Mouse (Mus musculus) embryonic facial prominence, embryonic 13.5 days (tissue): Measurements from ENCODE around the gene Itln1. TPM values are rescaled to one million over a fixed set of nuclear protein-coding genes. Genes with fewer than 3 reads are reported as not detected.

Experiments
- ATAC-seq: fragments of 200-750 bp; cut with Nextera tagmentation; 2 replicates; pipeline ENCODE4 v1.8.0; 2017; ENCODE audit warnings: low read depth; ENCODE audit not compliant: insufficient number of reproducible peaks, insufficient read depth, low FRiP score, low TSS enrichment
- H3K27ac ChIP-seq: fragments of 300-500 bp; sonication (generic); 2 replicates; pipeline ENCODE4 v1.5.1; 2015; ENCODE audit warnings: moderate library complexity, mild to moderate bottlenecking, inconsistent platforms
- H3K27me3 ChIP-seq: fragments of 300-500 bp; sonication (generic); 2 replicates; pipeline ENCODE4 v1.6.1; 2015; ENCODE audit warnings: mild to moderate bottlenecking, inconsistent platforms
- H3K36me3 ChIP-seq: fragments of 300-500 bp; sonication (generic); 2 replicates; pipeline ENCODE4 v1.6.1; 2015; ENCODE audit warnings: mild to moderate bottlenecking, inconsistent platforms
- H3K4me1 ChIP-seq: fragments of 300-500 bp; sonication (generic); 2 replicates; pipeline ENCODE4 v1.6.1; 2015; ENCODE audit warnings: inconsistent platforms
- H3K4me2 ChIP-seq: fragments of 300-500 bp; sonication (generic); 2 replicates; pipeline ENCODE4 v1.6.1; 2015; ENCODE audit warnings: moderate library complexity, mild to moderate bottlenecking, inconsistent platforms
- H3K4me3 ChIP-seq: fragments of 300-500 bp; sonication (generic); 2 replicates; pipeline ENCODE4 v1.5.1; 2015; ENCODE audit warnings: mild to moderate bottlenecking, inconsistent platforms
- H3K9ac ChIP-seq: fragments of 300-500 bp; sonication (generic); 2 replicates; pipeline ENCODE4 v1.6.1; 2015; ENCODE audit warnings: mild to moderate bottlenecking, inconsistent platforms
- H3K9me3 ChIP-seq: fragments of 300-500 bp; sonication (generic); 2 replicates; pipeline ENCODE4 v1.6.1; 2016; ENCODE audit warnings: inconsistent platforms
- WGBS: fragments of 180-500 bp; shearing (Covaris S2); methylation state at CpG from one replicate; pipeline ENCODE4 v1.1.7; 2015; ENCODE audit warnings: mixed read lengths; 5-methylcytosine and 5-hydroxymethylcytosine counted together
- polyA plus RNA-seq: library from polyadenylated mRNA; unstranded; fragments of >200 nt; fragmentation: Nextera tagmentation; extraction: Ambion mirVana; gene quantifications from 2 replicates; pipeline ENCODE4 v1.2.1, GENCODE M21; 2015

Gene Itln1
- polyA plus RNA-seq, 1 experiment from 2014 or later, result not detected

- no peak for ATAC-seq
- Histone ChIP-seq H3K27ac (no peak overlapping the region), H3K9me3 (no peaks in the 10 kb centered on the region), H3K4me2 (no peak overlapping the region), H3K36me3 (no peaks in the 10 kb centered on the region), H3K9ac (no peak overlapping the region), H3K27me3 (no peaks in the 10 kb centered on the region), H3K4me3 (no peak overlapping the region), H3K4me1 (no peaks in the 10 kb centered on the region)
- 73% methylated on average over 6 of the region's 6 CpGs for WGBS
These were observed 23.3 kb upstream of the Itln1 start for GRCm38 (mm10) chr1:171558407-171558806.

GRCm38 (mm10) chr1:171556366-171556765, 21.3 kb upstream of the Itln1 start:
- no peaks in the 10 kb centered on the region for H3K9me3 ChIP-seq
- WGBS, result 89% methylated on average over 2 of the region's 2 CpGs
- no peak overlapping the region for H3K4me3 ChIP-seq
- no peak overlapping the region for H3K9ac ChIP-seq
- H3K27me3 ChIP-seq, result no peaks in the 10 kb centered on the region
- H3K36me3 ChIP-seq, result no peaks in the 10 kb centered on the region
- no peaks in the 10 kb centered on the region for H3K4me1 ChIP-seq
- no peak overlapping the region for H3K27ac ChIP-seq
- no peak for ATAC-seq
- H3K4me2 ChIP-seq, result no peak overlapping the region

GRCm38 (mm10) chr1:171553359-171554341, 18.6 kb upstream of the Itln1 start:
- no peak overlapping the region for H3K9ac ChIP-seq
- no peak overlapping the region for H3K4me3 ChIP-seq
- H3K36me3 ChIP-seq, result no peaks in the 10 kb centered on the region
- no peak overlapping the region for H3K4me2 ChIP-seq
- no peaks in the 10 kb centered on the region for H3K27me3 ChIP-seq
- ATAC-seq, result no peak
- H3K27ac ChIP-seq, result no peak overlapping the region
- no peaks in the 10 kb centered on the region for H3K4me1 ChIP-seq
- 82% methylated on average over 11 of the region's 11 CpGs for WGBS
- 0 out of 2 replicates have a peak, but pooled peaks cover 4% of the 10 kb centered on the region for H3K9me3 ChIP-seq

GRCm38 (mm10) chr1:171552230-171552629, 17.1 kb upstream of the Itln1 start:
- WGBS, result 79% methylated on average over 2 of the region's 2 CpGs

GRCm38 (mm10) chr1:171551326-171551725, 16.2 kb upstream of the Itln1 start:
- Histone ChIP-seq H3K36me3 (no peaks in the 10 kb centered on the region), H3K4me2 (no peak overlapping the region), H3K9ac (no peak overlapping the region), H3K27me3 (no peaks in the 10 kb centered on the region), H3K9me3 (0 out of 2 replicates have a peak, but pooled peaks cover 4% of the 10 kb centered on the region), H3K4me1 (no peaks in the 10 kb centered on the region), H3K4me3 (no peak overlapping the region), H3K27ac (no peak overlapping the region)
- 81% methylated on average over 7 of the region's 7 CpGs for WGBS
- ATAC-seq, result no peak

More at GRCm38 (mm10) chr1:171552230-171552629, 17.1 kb upstream of the Itln1 start:
- Histone ChIP-seq H3K4me2 (no peak overlapping the region), H3K36me3 (no peaks in the 10 kb centered on the region), H3K27me3 (no peaks in the 10 kb centered on the region), H3K4me3 (no peak overlapping the region), H3K9me3 (0 out of 2 replicates have a peak, but pooled peaks cover 4% of the 10 kb centered on the region), H3K4me1 (no peaks in the 10 kb centered on the region), H3K9ac (no peak overlapping the region), H3K27ac (no peak overlapping the region)
- ATAC-seq, result no peak

GRCm38 (mm10) chr1:171540694-171541093, 5.6 kb upstream of the Itln1 start:
- no peaks in the 10 kb centered on the region for H3K27me3 ChIP-seq
- no peak overlapping the region for H3K4me2 ChIP-seq
- no peak overlapping the region for H3K4me3 ChIP-seq
- peaks cover 7% of the 10 kb centered on the region; the same call in 1 of the 2 replicates for H3K9me3 ChIP-seq
- H3K4me1 ChIP-seq, result no peaks in the 10 kb centered on the region
- no peak overlapping the region for H3K27ac ChIP-seq
- ATAC-seq, result no peak
- no peak overlapping the region for H3K9ac ChIP-seq
- no peaks in the 10 kb centered on the region for H3K36me3 ChIP-seq
- 82% methylated on average over 1 of the region's 1 CpGs for WGBS

- H3K9me3 ChIP-seq, result peaks cover 7% of the 10 kb centered on the region; the same call in 1 of the 2 replicates
- ATAC-seq, result no peak
These were observed 537 bp downstream of the Itln1 start for GRCm38 (mm10) chr1:171534557-171534956.

GRCm38 (mm10) chr1:171532830-171533229, 2.3 kb downstream of the Itln1 start:
- H3K4me2 ChIP-seq, result no peak overlapping the region
- no peaks in the 10 kb centered on the region for H3K4me1 ChIP-seq
- H3K27me3 ChIP-seq, result no peaks in the 10 kb centered on the region
- no peak overlapping the region for H3K27ac ChIP-seq
- 52% methylated on average over 2 of the region's 2 CpGs for WGBS
- H3K4me3 ChIP-seq, result no peak overlapping the region
- no peaks in the 10 kb centered on the region for H3K36me3 ChIP-seq
- H3K9me3 ChIP-seq, result no peaks in the 10 kb centered on the region
- ATAC-seq, result no peak
- no peak overlapping the region for H3K9ac ChIP-seq

More at GRCm38 (mm10) chr1:171534557-171534956, 537 bp downstream of the Itln1 start:
- H3K27ac ChIP-seq, result no peak overlapping the region
- H3K9ac ChIP-seq, result no peak overlapping the region
- H3K36me3 ChIP-seq, result no peaks in the 10 kb centered on the region
- no peak overlapping the region for H3K4me2 ChIP-seq
- H3K4me3 ChIP-seq, result no peak overlapping the region
- no peaks in the 10 kb centered on the region for H3K4me1 ChIP-seq
- no peaks in the 10 kb centered on the region for H3K27me3 ChIP-seq

GRCm38 (mm10) chr1:171531367-171531766, 3.7 kb downstream of the Itln1 start:
- no peaks in the 10 kb centered on the region for H3K9me3 ChIP-seq
- H3K4me1 ChIP-seq, result no peaks in the 10 kb centered on the region
- no peak overlapping the region for H3K27ac ChIP-seq
- ATAC-seq, result no peak
- no peak overlapping the region for H3K4me2 ChIP-seq
- WGBS, result 89% methylated on average over 4 of the region's 4 CpGs
- no peaks in the 10 kb centered on the region for H3K36me3 ChIP-seq
- H3K27me3 ChIP-seq, result no peaks in the 10 kb centered on the region
- H3K9ac ChIP-seq, result no peak overlapping the region
- no peak overlapping the region for H3K4me3 ChIP-seq

- WGBS, result 85% methylated on average over 4 of the region's 4 CpGs
- no peak overlapping the region for H3K27ac ChIP-seq
These were observed 19.5 kb downstream of the Itln1 start for GRCm38 (mm10) chr1:171515557-171515956.

GRCm38 (mm10) chr1:171515039-171515438, 20.1 kb downstream of the Itln1 start:
- Histone ChIP-seq H3K4me1 (no peaks in the 10 kb centered on the region), H3K9ac (no peak overlapping the region), H3K27ac (no peak overlapping the region), H3K4me2 (no peak overlapping the region), H3K27me3 (no peaks in the 10 kb centered on the region), H3K9me3 (no peaks in the 10 kb centered on the region), H3K4me3 (no peak overlapping the region), H3K36me3 (no peaks in the 10 kb centered on the region)
- 11% methylated on average over 1 of the region's 1 CpGs for WGBS
- no peak for ATAC-seq

More at GRCm38 (mm10) chr1:171515557-171515956, 19.5 kb downstream of the Itln1 start:
- no peak for ATAC-seq
- Histone ChIP-seq H3K4me2 (no peak overlapping the region), H3K9ac (no peak overlapping the region), H3K36me3 (no peaks in the 10 kb centered on the region), H3K27me3 (no peaks in the 10 kb centered on the region), H3K4me3 (no peak overlapping the region), H3K9me3 (no peaks in the 10 kb centered on the region), H3K4me1 (no peaks in the 10 kb centered on the region)

- no peaks in the 10 kb centered on the region for H3K4me1 ChIP-seq
- H3K27ac ChIP-seq, result no peak overlapping the region
- H3K36me3 ChIP-seq, result no peaks in the 10 kb centered on the region
- H3K4me2 ChIP-seq, result no peak overlapping the region
- H3K4me3 ChIP-seq, result no peak overlapping the region
- H3K9ac ChIP-seq, result no peak overlapping the region
- WGBS, result 96% methylated on average over 1 of the region's 1 CpGs
- no peaks in the 10 kb centered on the region for H3K9me3 ChIP-seq
- ATAC-seq, result no peak
- no peaks in the 10 kb centered on the region for H3K27me3 ChIP-seq
These were observed 21.3 kb downstream of the Itln1 start for GRCm38 (mm10) chr1:171513760-171514159.
